Mouse (Mus musculus): ENCODE measurements around the gene 4930404H24Rik. TPM values are rescaled to one million over a fixed set of nuclear protein-coding genes. Genes with fewer than 3 reads are reported as not detected.

4930404H24Rik gene
- polyA plus RNA-seq, 1 experiment: not detected

DNA sequence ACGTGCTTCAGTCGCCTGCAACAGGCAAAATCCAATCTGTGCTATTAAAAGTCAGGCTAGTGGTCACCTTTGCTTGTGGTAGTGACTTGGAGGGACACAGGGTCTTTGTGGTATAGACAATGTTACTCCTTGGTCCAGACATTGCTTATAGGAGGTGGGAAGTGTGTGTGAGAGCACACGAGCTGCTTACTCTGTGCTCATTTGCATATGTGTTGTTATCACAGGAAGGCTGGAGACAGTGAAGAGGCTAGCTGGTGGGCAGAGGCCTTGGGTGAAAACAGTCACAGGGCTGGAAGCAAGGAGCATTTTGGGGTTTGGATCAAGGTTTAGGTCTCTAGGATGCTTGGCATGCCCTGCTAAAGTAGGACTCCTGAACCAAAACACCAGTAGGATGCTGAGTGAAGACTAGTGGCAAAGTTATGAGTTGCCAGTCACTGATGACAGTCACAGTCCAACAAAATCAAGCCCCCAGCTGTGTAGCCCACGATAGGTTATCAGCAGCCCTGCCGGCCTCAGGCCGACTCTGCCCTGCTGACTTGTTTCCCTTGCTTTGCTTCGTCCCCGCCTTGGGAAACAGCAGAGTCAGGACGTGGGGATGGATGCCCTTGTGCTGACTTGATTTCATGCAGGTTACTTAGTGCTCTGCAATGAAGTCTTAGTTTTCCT, 37.6 kb upstream of the 4930404H24Rik start:
- H3K36me3 ChIP-seq (ENCODE audit: control insufficient read depth, insufficient read depth): no peaks in the 10 kb centered on the region
- H3K4me3 ChIP-seq: no peak overlapping the region
- H3ac ChIP-seq (ENCODE audit: control insufficient read depth, insufficient read length): no peak overlapping the region
- H3K79me2 ChIP-seq (ENCODE audit: control insufficient read depth, insufficient read depth): no peaks in the 10 kb centered on the region
- no peak for TF ChIP-seq MAX (IDR thresholded peaks at IDR 0.05; ENCODE audit: low read depth)
- no peak for TF ChIP-seq TCF3 (IDR thresholded peaks at IDR 0.05; ENCODE audit: insufficient read length, low read depth)
- TF ChIP-seq POLR2A (IDR thresholded peaks at IDR 0.05; ENCODE audit: insufficient read length, low read depth): no peak
- no peak for TF ChIP-seq E2F4 (IDR thresholded peaks at IDR 0.05; ENCODE audit: insufficient read depth)
- no peak for TF ChIP-seq REST (IDR thresholded peaks at IDR 0.05; ENCODE audit: insufficient read depth, insufficient read length)
- no peak for TF ChIP-seq MYOG (IDR thresholded peaks at IDR 0.05; ENCODE audit: control insufficient read depth in 1 of 3, insufficient read depth in 1 of 3, insufficient read length in 2 of 3, low read depth in 2 of 3)
- TF ChIP-seq USF1 (IDR thresholded peaks at IDR 0.05; ENCODE audit: low read depth): no peak
- no peak for TF ChIP-seq CEBPB (IDR thresholded peaks at IDR 0.05; ENCODE audit: insufficient read depth, poor library complexity, severe bottlenecking)
- peaks cover 35% of the 10 kb centered on the region for H3K27me3 ChIP-seq (ENCODE audit: control insufficient read depth, insufficient read depth, insufficient read length)
- H3K4me2 ChIP-seq (ENCODE audit: low read depth): no peak overlapping the region

GRCm38 (mm10) chr2:153457467-153457866, 35.1 kb upstream of the 4930404H24Rik start:
- peaks cover 35% of the 10 kb centered on the region for H3K27me3 ChIP-seq (ENCODE audit: control insufficient read depth, insufficient read depth, insufficient read length)
- TF ChIP-seq TCF3 (IDR thresholded peaks at IDR 0.05; ENCODE audit: insufficient read length, low read depth) (no peak), REST (IDR thresholded peaks at IDR 0.05; ENCODE audit: insufficient read depth, insufficient read length) (no peak), E2F4 (IDR thresholded peaks at IDR 0.05; ENCODE audit: insufficient read depth) (no peak), MYOG (IDR thresholded peaks at IDR 0.05; ENCODE audit: control insufficient read depth in 1 of 3, insufficient read depth in 1 of 3, insufficient read length in 2 of 3, low read depth in 2 of 3) (no peak), TCF12 (IDR thresholded peaks at IDR 0.05; ENCODE audit: insufficient read depth, poor library complexity, severe bottlenecking) (no peak), USF1 (IDR thresholded peaks at IDR 0.05; ENCODE audit: low read depth) (no peak), CEBPB (IDR thresholded peaks at IDR 0.05; ENCODE audit: insufficient read depth, poor library complexity, severe bottlenecking) (no peak), POLR2A (IDR thresholded peaks at IDR 0.05; ENCODE audit: insufficient read length, low read depth) (no peak), MYOD1 (IDR thresholded peaks at IDR 0.05; ENCODE audit: control insufficient read depth in 1 of 3, insufficient read length in 2 of 3, low read depth in 2 of 3) (no peak), MAX (IDR thresholded peaks at IDR 0.05; ENCODE audit: low read depth) (no peak), SRF (IDR thresholded peaks at IDR 0.05; ENCODE audit: control insufficient read depth, insufficient read length, low read depth) (no peak), POLR2AphosphoS2 (IDR thresholded peaks at IDR 0.05; ENCODE audit: insufficient read length, low read depth) (no peak)
- H3K4me3 ChIP-seq: no peak overlapping the region
- H3K79me2 ChIP-seq (ENCODE audit: control insufficient read depth, insufficient read depth): no peaks in the 10 kb centered on the region
- no peak overlapping the region for H3ac ChIP-seq (ENCODE audit: control insufficient read depth, insufficient read length)
- no peak overlapping the region for H3K4me2 ChIP-seq (ENCODE audit: low read depth)
- no peaks in the 10 kb centered on the region for H3K36me3 ChIP-seq (ENCODE audit: control insufficient read depth, insufficient read depth)

DNA sequence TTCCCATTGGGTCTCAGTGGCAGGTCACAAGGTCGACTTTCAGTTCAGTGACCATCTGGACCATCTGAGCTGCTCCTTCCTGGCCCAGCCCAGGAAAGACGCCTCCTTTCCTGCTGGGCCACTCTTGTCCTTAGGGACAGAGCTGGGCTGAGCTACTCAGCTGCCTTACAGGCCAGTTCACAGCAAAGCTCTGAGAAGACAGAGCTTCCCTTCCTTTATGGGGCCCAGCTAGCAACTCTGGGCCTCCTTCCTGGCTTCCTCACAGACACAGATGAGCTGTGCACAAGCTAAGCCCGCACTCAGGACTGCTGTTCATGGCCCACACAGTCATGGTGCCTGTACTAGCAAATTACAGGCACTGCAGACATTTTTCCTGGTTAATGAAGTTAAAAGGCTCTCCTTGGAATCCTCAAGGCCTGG, 34.6 kb upstream of the 4930404H24Rik start:
- H3ac ChIP-seq (ENCODE audit: control insufficient read depth, insufficient read length): no peak overlapping the region
- TF ChIP-seq POLR2A (IDR thresholded peaks at IDR 0.05; ENCODE audit: insufficient read length, low read depth): no peak
- no peak for TF ChIP-seq POLR2AphosphoS2 (IDR thresholded peaks at IDR 0.05; ENCODE audit: insufficient read length, low read depth)
- TF ChIP-seq USF1 (IDR thresholded peaks at IDR 0.05; ENCODE audit: low read depth): no peak
- no peaks in the 10 kb centered on the region for H3K79me2 ChIP-seq (ENCODE audit: control insufficient read depth, insufficient read depth)
- H3K4me2 ChIP-seq (ENCODE audit: low read depth): no peak overlapping the region
- H3K27me3 ChIP-seq (ENCODE audit: control insufficient read depth, insufficient read depth, insufficient read length): peaks cover 35% of the 10 kb centered on the region
- H3K36me3 ChIP-seq (ENCODE audit: control insufficient read depth, insufficient read depth): no peaks in the 10 kb centered on the region
- no peak overlapping the region for H3K4me3 ChIP-seq

- H3K27me3 ChIP-seq (ENCODE audit: control insufficient read depth, insufficient read depth, insufficient read length): peaks cover 7% of the 10 kb centered on the region
- no peaks in the 10 kb centered on the region for H3K79me2 ChIP-seq (ENCODE audit: control insufficient read depth, insufficient read depth)
- no peak for TF ChIP-seq SRF (IDR thresholded peaks at IDR 0.05; ENCODE audit: control insufficient read depth, insufficient read length, low read depth)
- no peak for TF ChIP-seq TCF3 (IDR thresholded peaks at IDR 0.05; ENCODE audit: insufficient read length, low read depth)
- H3K4me2 ChIP-seq (ENCODE audit: low read depth): no peak overlapping the region
- H3K36me3 ChIP-seq (ENCODE audit: control insufficient read depth, insufficient read depth): no peaks in the 10 kb centered on the region
- H3K4me3 ChIP-seq: no peak overlapping the region
- H3ac ChIP-seq (ENCODE audit: control insufficient read depth, insufficient read length): no peak overlapping the region
Observed at GRCm38 (mm10) chr2:153463257-153463656, 29.3 kb upstream of the 4930404H24Rik start.

- H3K4me3 ChIP-seq: no peak overlapping the region
- no peaks in the 10 kb centered on the region for H3K36me3 ChIP-seq (ENCODE audit: control insufficient read depth, insufficient read depth)
- H3K79me2 ChIP-seq (ENCODE audit: control insufficient read depth, insufficient read depth): no peaks in the 10 kb centered on the region
- TF ChIP-seq USF1 (IDR thresholded peaks at IDR 0.05; ENCODE audit: low read depth): no peak
- TF ChIP-seq CEBPB (IDR thresholded peaks at IDR 0.05; ENCODE audit: insufficient read depth, poor library complexity, severe bottlenecking): no peak
- TF ChIP-seq E2F4 (IDR thresholded peaks at IDR 0.05; ENCODE audit: insufficient read depth): no peak
- TF ChIP-seq TCF3 (IDR thresholded peaks at IDR 0.05; ENCODE audit: insufficient read length, low read depth): no peak
- TF ChIP-seq TCF12 (IDR thresholded peaks at IDR 0.05; ENCODE audit: insufficient read depth, poor library complexity, severe bottlenecking): no peak
- no peak for TF ChIP-seq MYOD1 (IDR thresholded peaks at IDR 0.05; ENCODE audit: control insufficient read depth in 1 of 3, insufficient read length in 2 of 3, low read depth in 2 of 3)
- TF ChIP-seq POLR2AphosphoS2 (IDR thresholded peaks at IDR 0.05; ENCODE audit: insufficient read length, low read depth): no peak
- TF ChIP-seq SRF (IDR thresholded peaks at IDR 0.05; ENCODE audit: control insufficient read depth, insufficient read length, low read depth): no peak
- TF ChIP-seq REST (IDR thresholded peaks at IDR 0.05; ENCODE audit: insufficient read depth, insufficient read length): no peak
- TF ChIP-seq MYOG (IDR thresholded peaks at IDR 0.05; ENCODE audit: control insufficient read depth in 1 of 3, insufficient read depth in 1 of 3, insufficient read length in 2 of 3, low read depth in 2 of 3): no peak
- no peak for TF ChIP-seq MAX (IDR thresholded peaks at IDR 0.05; ENCODE audit: low read depth)
- no peak for TF ChIP-seq POLR2A (IDR thresholded peaks at IDR 0.05; ENCODE audit: insufficient read length, low read depth)
- no peaks in the 10 kb centered on the region for H3K27me3 ChIP-seq (ENCODE audit: control insufficient read depth, insufficient read depth, insufficient read length)
- H3ac ChIP-seq (ENCODE audit: control insufficient read depth, insufficient read length): no peak overlapping the region
- H3K4me2 ChIP-seq (ENCODE audit: low read depth): no peak overlapping the region
Observed at GRCm38 (mm10) chr2:153467372-153467771, 25.2 kb upstream of the 4930404H24Rik start.

All from myocyte (in vitro differentiated cells).